Mouse (Mus musculus) MEL (cell line): ENCODE data around the gene Hipk1. TPM values are rescaled to one million over a fixed set of nuclear protein-coding genes. Genes with fewer than 3 reads are reported as not detected.
A peak's percentile ranks its signal among the peaks of the same experiment; 100 is the strongest.

Source experiments
- DNase-seq: peaks from one replicate; pipeline ENCODE4 v3.0.0; 2011; ENCODE audit warnings: low read depth, low spot score
- H3K27ac ChIP-seq: 2 replicates; pipeline ENCODE4 v1.5.1; 2012; ENCODE audit warnings: low read depth, mild to moderate bottlenecking, control low read depth, low read length, moderate library complexity; ENCODE audit not compliant: control insufficient read depth
- H3K27me3 ChIP-seq, 2 experiments: fragments of 150-350 bp in 1 of 2; sonication (generic) in 1 of 2; 2 replicates each; pipeline ENCODE4 v1.6.1; 2012; ENCODE audit warnings: low read length in 2 of 2, mild to moderate bottlenecking in 2 of 2, improper control_type of control experiment in 1 of 2, moderate library complexity in 1 of 2; ENCODE audit not compliant: insufficient read depth in 2 of 2, control insufficient read depth in 1 of 2
- H3K36me3 ChIP-seq, 2 experiments: 2 replicates each; pipeline ENCODE4 v1.6.1; 2012 to 2014; ENCODE audit warnings: low read length in 2 of 2, improper control_type of control experiment in 1 of 2, inconsistent platforms in 1 of 2, mild to moderate bottlenecking in 1 of 2; ENCODE audit not compliant: insufficient read depth in 2 of 2, control insufficient read depth in 1 of 2
- H3K4me1 ChIP-seq, 2 experiments: fragments of 150-350 bp in 1 of 2; sonication (generic) in 1 of 2; 2 replicates each; pipeline ENCODE4 v1.6.1; 2012; ENCODE audit warnings: low read length in 2 of 2, improper control_type of control experiment in 1 of 2, mild to moderate bottlenecking in 1 of 2; ENCODE audit not compliant: insufficient read depth in 2 of 2, control insufficient read depth in 1 of 2
- H3K4me3 ChIP-seq, 2 experiments: fragments of 150-350 bp in 1 of 2; sonication (generic) in 1 of 2; 2 replicates each; pipeline ENCODE4 v1.5.1; 2012; ENCODE audit warnings: low read depth in 2 of 2, low read length in 2 of 2, mild to moderate bottlenecking in 2 of 2, moderate library complexity in 2 of 2, control low read depth in 1 of 2, improper control_type of control experiment in 1 of 2; ENCODE audit not compliant: control insufficient read depth in 1 of 2, insufficient read depth in 1 of 2
- H3K79me2 ChIP-seq: 2 replicates; pipeline ENCODE4 v1.6.1; 2012; ENCODE audit warnings: mild to moderate bottlenecking, low read length, moderate library complexity; ENCODE audit not compliant: control insufficient read depth, poor library complexity, insufficient read depth
- H3K9ac ChIP-seq: 2 replicates; pipeline ENCODE4 v1.6.1; 2012; ENCODE audit warnings: low read depth, mild to moderate bottlenecking, control low read depth, low read length, moderate library complexity; ENCODE audit not compliant: control insufficient read depth, poor library complexity, severe bottlenecking
- H3K9me3 ChIP-seq: fragments of 150-350 bp; sonication (generic); replicated peaks from 2 replicates; pipeline ENCODE4 v1.6.1; 2012; ENCODE audit warnings: mild to moderate bottlenecking, low read length, improper control_type of control experiment, moderate library complexity; ENCODE audit not compliant: insufficient read depth
- CHD1 ChIP-seq: IDR thresholded peaks from 2 replicates; pipeline ENCODE4 v1.6.1; 2012; ENCODE audit warnings: low read depth, mild to moderate bottlenecking, inconsistent platforms, low read length, improper control_type of control experiment
- CTCF ChIP-seq, 3 experiments: IDR thresholded peaks in 2 of 3; conservative IDR thresholded peaks in 1 of 3; 2 replicates each; pipeline ENCODE4 v1.5.1; 2011 to 2012; ENCODE audit warnings: low read length in 3 of 3, low read depth in 2 of 3, mild to moderate bottlenecking in 2 of 3, improper control_type of control experiment in 1 of 3, inconsistent platforms in 1 of 3, mixed read lengths in 1 of 3, moderate library complexity in 1 of 3; ENCODE audit not compliant: control insufficient read depth in 1 of 3, insufficient read depth in 1 of 3, poor library complexity in 1 of 3, severe bottlenecking in 1 of 3
- E2F4 ChIP-seq: IDR thresholded peaks from 2 replicates; pipeline ENCODE4 v1.6.1; 2011; ENCODE audit warnings: low read depth, low read length, improper control_type of control experiment, borderline replicate concordance
- ELF1 ChIP-seq: IDR thresholded peaks from 2 replicates; pipeline ENCODE4 v1.6.1; 2014; ENCODE audit warnings: low read depth, mild to moderate bottlenecking, inconsistent platforms, low read length, improper control_type of control experiment, moderate library complexity
- GABPA ChIP-seq: IDR thresholded peaks from 2 replicates; pipeline ENCODE4 v1.6.1; 2012; ENCODE audit warnings: low read depth, mild to moderate bottlenecking, inconsistent platforms, low read length, improper control_type of control experiment, moderate library complexity
- MAFK ChIP-seq: IDR thresholded peaks from 2 replicates; pipeline ENCODE4 v1.6.1; 2011; ENCODE audit warnings: low read depth, mild to moderate bottlenecking, low read length, improper control_type of control experiment, borderline replicate concordance
- MAZ ChIP-seq: IDR thresholded peaks from 2 replicates; pipeline ENCODE4 v1.6.1; 2012; ENCODE audit warnings: low read depth, mild to moderate bottlenecking, inconsistent platforms, low read length, improper control_type of control experiment
- MEF2A ChIP-seq: IDR thresholded peaks from 2 replicates; pipeline ENCODE4 v1.6.1; 2014; ENCODE audit warnings: low read depth, mild to moderate bottlenecking, inconsistent platforms, low read length, improper control_type of control experiment; ENCODE audit not compliant: poor library complexity, insufficient replicate concordance, severe bottlenecking; ENCODE audit errors: extremely low read depth
- MXI1 ChIP-seq: IDR thresholded peaks from 2 replicates; pipeline ENCODE4 v1.6.1; 2011; ENCODE audit warnings: mild to moderate bottlenecking, low read depth, low read length, improper control_type of control experiment
- NELFE ChIP-seq: IDR thresholded peaks from 2 replicates; pipeline ENCODE4 v1.6.1; 2011; ENCODE audit warnings: low read depth, low read length, improper control_type of control experiment
- NRF1 ChIP-seq: IDR thresholded peaks from 2 replicates; pipeline ENCODE4 v1.6.1; 2014; ENCODE audit warnings: low read depth, mild to moderate bottlenecking, inconsistent platforms, low read length, improper control_type of control experiment, moderate library complexity; ENCODE audit not compliant: poor library complexity, insufficient read depth, severe bottlenecking
- POLR2A ChIP-seq, 2 experiments: IDR thresholded peaks; 2 replicates each; pipeline ENCODE4 v1.6.1; 2011 to 2012; ENCODE audit warnings: low read length in 2 of 2, mild to moderate bottlenecking in 2 of 2, control low read depth in 1 of 2, improper control_type of control experiment in 1 of 2, low read depth in 1 of 2, moderate library complexity in 1 of 2; ENCODE audit not compliant: control insufficient read depth in 1 of 2, insufficient read depth in 1 of 2, poor library complexity in 1 of 2
- RCOR1 ChIP-seq: IDR thresholded peaks from 2 replicates; pipeline ENCODE4 v1.6.1; 2012; ENCODE audit warnings: low read depth, mild to moderate bottlenecking, inconsistent platforms, low read length, improper control_type of control experiment
- TAL1 ChIP-seq: IDR thresholded peaks from 2 replicates; pipeline ENCODE4 v1.6.1; 2012; ENCODE audit warnings: mild to moderate bottlenecking, inconsistent platforms, low read length, moderate library complexity, mixed read lengths
- TBP ChIP-seq: IDR thresholded peaks from 2 replicates; pipeline ENCODE4 v1.8.0; 2011; ENCODE audit warnings: low read depth, low read length, improper control_type of control experiment
- TCF12 ChIP-seq: IDR thresholded peaks from 2 replicates; pipeline ENCODE4 v1.6.1; 2014; ENCODE audit warnings: low read depth, mild to moderate bottlenecking, inconsistent platforms, low read length, improper control_type of control experiment, moderate library complexity
- USF2 ChIP-seq, 2 experiments: IDR thresholded peaks; 2 replicates each; pipeline ENCODE4 v1.6.1; 2011 to 2012; ENCODE audit warnings: improper control_type of control experiment in 2 of 2, low read length in 2 of 2, borderline replicate concordance in 1 of 2, inconsistent platforms in 1 of 2, low read depth in 1 of 2, mild to moderate bottlenecking in 1 of 2; ENCODE audit not compliant: insufficient read depth in 1 of 2
- ZC3H11A ChIP-seq: IDR thresholded peaks from 2 replicates; pipeline ENCODE4 v1.6.1; 2012; ENCODE audit warnings: low read depth, mild to moderate bottlenecking, inconsistent platforms, low read length, improper control_type of control experiment
- ZKSCAN1 ChIP-seq: IDR thresholded peaks from 2 replicates; pipeline ENCODE4 v1.6.1; 2012; ENCODE audit warnings: low read depth, mild to moderate bottlenecking, inconsistent platforms, low read length, improper control_type of control experiment, moderate library complexity
- ZMIZ1 ChIP-seq: IDR thresholded peaks from 2 replicates; pipeline ENCODE4 v1.6.1; 2012; ENCODE audit warnings: low read depth, mild to moderate bottlenecking, inconsistent platforms, low read length, improper control_type of control experiment, moderate library complexity
- ZNF384 ChIP-seq: IDR thresholded peaks from 2 replicates; pipeline ENCODE4 v1.6.1; 2012; ENCODE audit warnings: low read depth, mild to moderate bottlenecking, inconsistent platforms, low read length, improper control_type of control experiment
- polyA plus RNA-seq, 2 experiments: library from polyadenylated mRNA; stranded (reverse) in 1 of 2; unstranded in 1 of 2; fragments of >175 nt in 1 of 2; fragments of >200 nt in 1 of 2; gene quantifications; 2 replicates each; pipeline versions ENCODE4 v1.2.1 to v1.2.4; 2012; ENCODE audit warnings: low replicate concordance in 2 of 2, low read depth in 1 of 2; ENCODE audit not compliant: insufficient read length in 2 of 2, insufficient read depth in 1 of 2, missing spikeins in 1 of 2
- total RNA-seq: library from RNA; depleted of rRNA; stranded (reverse); fragments of 300-350 nt; gene quantifications from 2 replicates; pipeline ENCODE4 v1.2.3, GENCODE M21; 2012

The Hipk1 gene
- total and polyA plus RNA-seq, 3 experiments: 16.7 to 28.7 TPM; not detected in 1

- Histone ChIP-seq H3K36me3 (peaks cover 0 to 17% of the 10 kb centered on the region in 2 experiments; a peak in 2 of 4 replicates), H3K9me3 (no peaks in the 10 kb centered on the region), H3K9ac (no peak overlapping the region), H3K27me3 (no peaks in the 10 kb centered on the region), H3K4me3 (no peak overlapping the region), H3K4me1 (peaks cover 0 to 3% of the 10 kb centered on the region in 2 experiments), H3K79me2 (peaks cover 62% of the 10 kb centered on the region), H3K27ac (no peak overlapping the region)
- DNase-seq: peak; percentile 48
- TF ChIP-seq MEF2A (no peak), TCF12 (no peak), CTCF (IDR thresholded peaks at IDR 0.05 in 2 of 3, conservative IDR thresholded peaks at IDR 0.05 in 1 of 3; ENCODE audit: control insufficient read depth in 1 of 3, insufficient read depth in 1 of 3, low read depth in 2 of 3, low read length in 3 of 3, poor library complexity in 1 of 3, severe bottlenecking in 1 of 3) (no peak), TBP (no peak), RCOR1 (no peak), NRF1 (no peak), ZKSCAN1 (no peak), POLR2A (IDR thresholded peaks at IDR 0.05; ENCODE audit: control insufficient read depth in 1 of 2, insufficient read depth in 1 of 2, low read depth in 1 of 2, low read length in 2 of 2, poor library complexity in 1 of 2) (no peak), NELFE (no peak), MXI1 (no peak), ZC3H11A (no peak), MAZ (no peak), CHD1 (no peak), USF2 (IDR thresholded peaks at IDR 0.05; ENCODE audit: borderline replicate concordance in 1 of 2, insufficient read depth in 1 of 2, low read depth in 1 of 2, low read length in 2 of 2) (no peak), ELF1 (no peak)
Measured at GRCm38 (mm10) chr3:103782844-103783609, 8.3 kb downstream of the Hipk1 start.

DNA sequence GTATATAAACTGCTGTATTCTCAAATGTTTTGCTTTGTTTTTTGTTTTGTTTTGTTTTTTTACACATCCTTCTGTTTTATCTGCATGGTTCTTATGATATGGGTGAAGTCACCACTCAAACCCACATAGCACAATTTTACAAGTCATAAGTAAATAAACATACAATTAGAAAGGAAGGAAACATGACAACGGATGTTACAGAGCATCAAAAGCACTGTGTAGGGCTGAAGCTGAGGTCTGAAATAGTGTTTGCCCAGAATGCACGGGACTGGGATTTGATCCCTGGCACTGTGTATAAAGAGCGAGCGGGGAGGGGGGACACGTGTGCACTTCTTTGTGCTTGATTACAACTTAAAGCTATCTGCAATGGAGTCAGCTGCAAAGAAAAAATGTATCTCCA is 10.6 kb downstream of the Hipk1 start:
- DNase-seq: no peak
- no peak for TF ChIP-seq ZMIZ1
- no peak for TF ChIP-seq E2F4
- no peak for TF ChIP-seq TBP
- TF ChIP-seq MXI1: no peak
- no peak for TF ChIP-seq TAL1
- no peak for TF ChIP-seq ZNF384
- TF ChIP-seq ZC3H11A: no peak
- TF ChIP-seq MAFK: no peak
- TF ChIP-seq POLR2A (IDR thresholded peaks at IDR 0.05; ENCODE audit: control insufficient read depth in 1 of 2, insufficient read depth in 1 of 2, low read depth in 1 of 2, low read length in 2 of 2, poor library complexity in 1 of 2): no peak
- no peak for TF ChIP-seq GABPA
- no peak overlapping the region for H3K4me3 ChIP-seq
- no peak overlapping the region for H3K27ac ChIP-seq
- peaks cover 5 to 13% of the 10 kb centered on the region in 2 experiments for H3K36me3 ChIP-seq
- no peaks in the 10 kb centered on the region for H3K9me3 ChIP-seq
- no peaks in the 10 kb centered on the region for H3K27me3 ChIP-seq
- no peak overlapping the region for H3K9ac ChIP-seq
- peaks cover 55% of the 10 kb centered on the region for H3K79me2 ChIP-seq
- peaks cover 0 to 3% of the 10 kb centered on the region in 2 experiments for H3K4me1 ChIP-seq
